Mouse (Mus musculus): ENCODE data around the gene Cpsf6. TPM values are rescaled to one million over a fixed set of nuclear protein-coding genes. Genes with fewer than 3 reads are reported as not detected.

Cpsf6 gene
- total and polyA plus RNA-seq, 3 experiments, result 177 to 285 (median 244) TPM

DNA sequence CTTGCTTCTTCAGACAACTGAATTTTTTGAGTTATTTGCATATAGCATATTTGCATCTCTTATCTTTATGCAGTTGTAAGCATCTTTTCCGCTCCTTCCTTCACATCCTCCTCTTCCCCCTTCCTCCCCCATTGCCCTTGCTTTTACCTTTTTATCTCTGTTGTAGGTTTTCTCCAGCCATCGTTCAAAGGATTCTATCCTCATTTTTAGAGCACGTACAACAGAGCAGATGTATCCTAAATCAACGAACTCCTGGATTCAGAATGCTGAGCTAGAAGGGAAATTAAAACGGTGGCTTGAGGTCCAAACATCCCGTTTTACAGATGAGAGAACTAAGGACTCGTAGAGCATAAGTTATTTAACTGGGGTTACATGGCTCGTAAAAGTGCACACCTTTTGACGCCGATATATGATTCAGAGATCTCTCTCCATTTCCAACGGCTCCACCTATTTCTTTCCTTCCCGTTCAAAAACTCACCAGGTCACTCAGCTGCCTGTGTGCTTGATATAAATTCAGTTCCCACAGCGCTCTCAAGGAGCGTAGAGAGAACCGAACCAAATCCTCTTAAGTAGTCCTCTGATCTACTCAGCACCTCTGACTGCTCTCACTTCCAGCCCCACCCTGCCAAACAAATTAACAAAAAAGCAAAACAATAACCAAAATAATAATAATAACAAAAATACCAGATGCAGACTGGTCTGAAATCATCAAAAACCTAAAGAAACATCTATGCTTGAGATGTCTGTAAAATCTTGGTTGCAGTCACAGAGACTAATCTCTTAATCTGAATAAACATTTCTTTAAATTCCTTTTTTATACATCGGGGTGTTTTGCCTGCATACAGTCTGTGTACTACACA lies 2.2 kb downstream of the Cpsf6 start:
- 0 out of 2 replicates have a peak, but pooled peaks have one; percentile 26 for ATAC-seq (ENCODE audit: extremely low read depth, insufficient number of reproducible peaks, low FRiP score, poor library complexity, severe bottlenecking)
- TF ChIP-seq CTCF (IDR thresholded peaks at IDR 0.05; ENCODE audit: low read depth, low read length), result no peak
- no peak for DNase-seq (ENCODE audit: low spot score)

DNA sequence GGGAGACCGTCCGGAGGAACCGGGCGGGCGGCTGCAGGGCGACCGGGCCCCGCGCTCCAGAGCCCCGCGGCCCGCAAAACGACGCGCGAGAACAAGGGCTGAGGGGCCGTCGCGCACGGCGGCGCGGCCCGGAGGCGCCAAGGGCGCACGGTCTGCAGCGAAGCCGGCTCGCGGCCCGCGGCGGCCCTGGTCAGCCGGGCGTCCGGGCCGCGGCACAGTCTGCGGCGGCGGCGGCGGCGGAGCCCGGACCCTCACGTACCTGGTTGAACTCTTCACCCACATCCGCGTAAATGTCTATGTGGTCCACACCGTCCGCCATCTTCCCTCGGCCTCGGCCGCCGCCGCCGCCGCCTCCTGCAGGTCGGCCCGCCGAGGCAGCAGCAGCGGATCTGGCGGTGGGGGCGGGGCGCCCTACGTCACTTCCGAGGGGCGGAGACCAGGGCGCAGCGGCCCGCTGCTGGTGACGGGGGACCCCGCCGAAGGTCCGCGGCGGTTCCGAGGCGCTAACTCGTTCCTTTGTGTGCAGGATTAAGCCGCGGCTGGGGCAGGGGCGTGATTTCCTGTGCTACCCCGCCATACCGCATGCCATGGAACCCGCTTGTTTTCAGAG lies 3.1 kb downstream of the Cpsf6 start:
- peak; percentile 94 for DNase-seq (ENCODE audit: low spot score)

More for the DNA sequence above, 2.2 kb downstream of the Cpsf6 start:
- Histone ChIP-seq H3K9me3 (replicated peaks) (no peaks in the 10 kb centered on the region), H3K4me1 (ENCODE audit: insufficient read depth, low read depth, low read length) (peaks cover 21% of the 10 kb centered on the region), H3K36me3 (replicated peaks) (no peaks in the 10 kb centered on the region), H3K27me3 (ENCODE audit: insufficient read depth, low read length) (no peaks in the 10 kb centered on the region), H3K4me3 (ENCODE audit: low read depth, low read length) (peak overlapping the region; percentile 93; the same call in 1 of the 2 replicates)

DNA sequence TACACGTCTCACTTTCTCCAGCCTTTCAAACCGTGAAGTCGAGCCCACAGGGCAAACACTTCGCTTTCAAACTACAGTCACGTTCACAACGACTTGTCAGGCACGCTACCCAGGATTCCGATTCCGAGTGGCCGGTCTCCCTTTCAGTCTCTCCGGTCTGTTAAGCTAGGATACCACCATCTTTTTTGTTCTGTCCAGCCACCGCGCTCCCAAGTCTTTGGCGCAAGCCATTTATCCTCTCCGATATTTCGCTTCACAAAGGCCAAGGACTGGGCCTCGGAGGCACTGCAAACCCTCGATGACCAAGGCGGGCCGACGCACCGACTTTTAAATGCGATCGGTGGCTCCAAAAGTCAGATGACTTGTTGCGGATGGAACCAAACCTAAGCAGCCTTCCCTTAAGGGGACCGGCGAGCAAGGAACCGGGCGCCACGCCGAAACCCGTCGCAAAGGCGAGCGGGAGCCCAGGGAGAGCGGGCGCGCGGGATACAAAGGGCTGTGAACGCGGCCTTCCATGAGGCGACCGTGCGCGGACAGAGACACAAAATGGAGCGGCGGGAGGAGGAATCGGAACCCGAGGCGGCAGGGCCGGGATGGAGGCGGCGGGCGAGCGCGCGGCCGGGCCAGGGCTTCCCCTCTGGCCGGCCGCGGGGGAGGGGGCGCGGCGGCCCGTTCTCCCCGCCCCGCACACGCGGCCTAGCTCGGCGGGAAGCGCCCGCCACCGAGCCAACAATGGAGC lies 3.8 kb downstream of the Cpsf6 start:
- H3K27me3 ChIP-seq (ENCODE audit: insufficient read depth, low read length), result no peaks in the 10 kb centered on the region
- DNase-seq (ENCODE audit: low spot score) (peak; percentile 25), ATAC-seq (ENCODE audit: extremely low read depth, insufficient number of reproducible peaks, low FRiP score, poor library complexity, severe bottlenecking) (no peak)
- no peaks in the 10 kb centered on the region for H3K9me3 ChIP-seq (replicated peaks)
- H3K36me3 ChIP-seq (replicated peaks), result peaks cover 2% of the 10 kb centered on the region
- peak overlapping the region; percentile 93 for H3K4me3 ChIP-seq (ENCODE audit: low read depth, low read length)
- TF ChIP-seq GATA2 (IDR thresholded peaks at IDR 0.05; ENCODE audit: borderline replicate concordance, low read depth, low read length) (no peak), TAL1 (conservative IDR thresholded peaks at IDR 0.05; ENCODE audit: low read depth, low read length) (no peak), CTCF (IDR thresholded peaks at IDR 0.05; ENCODE audit: low read depth, low read length) (no peak), POLR2AphosphoS5 (IDR thresholded peaks at IDR 0.05; ENCODE audit: insufficient replicate concordance, low read depth, low read length) (no peak), GATA1 (IDR thresholded peaks at IDR 0.05; ENCODE audit: borderline replicate concordance, low read length) (no peak)
- H3K4me1 ChIP-seq (ENCODE audit: insufficient read depth, low read depth, low read length), result peaks cover 21% of the 10 kb centered on the region

More for the DNA sequence above, 3.1 kb downstream of the Cpsf6 start:
- Histone ChIP-seq H3K27me3 (ENCODE audit: insufficient read depth, low read length) (no peaks in the 10 kb centered on the region), H3K36me3 (replicated peaks) (no peaks in the 10 kb centered on the region), H3K4me1 (ENCODE audit: insufficient read depth, low read depth, low read length) (peaks cover 21% of the 10 kb centered on the region), H3K9me3 (replicated peaks) (no peaks in the 10 kb centered on the region), H3K4me3 (ENCODE audit: low read depth, low read length) (peak overlapping the region; percentile 93)
- peak; percentile 84 for ATAC-seq (ENCODE audit: extremely low read depth, insufficient number of reproducible peaks, low FRiP score, poor library complexity, severe bottlenecking)
- TF ChIP-seq TAL1 (conservative IDR thresholded peaks at IDR 0.05; ENCODE audit: low read depth, low read length) (no peak), POLR2AphosphoS5 (IDR thresholded peaks at IDR 0.05; ENCODE audit: insufficient replicate concordance, low read depth, low read length) (no peak), GATA1 (IDR thresholded peaks at IDR 0.05; ENCODE audit: borderline replicate concordance, low read length) (no peak), CTCF (IDR thresholded peaks at IDR 0.05; ENCODE audit: low read depth, low read length) (no peak), GATA2 (IDR thresholded peaks at IDR 0.05; ENCODE audit: borderline replicate concordance, low read depth, low read length) (no peak)

DNA sequence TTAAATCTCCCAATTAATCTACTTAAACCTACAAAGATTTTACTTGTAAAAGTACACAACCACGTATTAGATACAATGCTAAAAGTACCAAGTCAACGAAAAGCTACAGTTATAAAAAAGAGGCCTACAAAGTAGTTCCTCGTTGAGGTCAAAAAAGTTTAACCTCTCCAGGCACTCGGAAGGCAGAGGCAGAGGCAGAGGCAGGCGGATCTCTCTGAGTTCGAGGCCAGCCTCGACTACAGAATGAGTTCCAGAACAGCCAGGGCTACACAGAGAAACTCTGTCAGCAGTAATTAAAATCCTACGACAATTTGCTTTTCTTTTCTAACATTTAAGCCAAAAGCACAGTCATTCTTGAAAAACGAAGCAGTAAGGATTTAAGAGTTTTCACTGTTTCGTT lies 4.7 kb downstream of the Cpsf6 start:
- Histone ChIP-seq H3K27me3 (ENCODE audit: insufficient read depth, low read length) (no peaks in the 10 kb centered on the region), H3K4me1 (ENCODE audit: insufficient read depth, low read depth, low read length) (peaks cover 23% of the 10 kb centered on the region), H3K36me3 (replicated peaks) (peaks cover 5% of the 10 kb centered on the region), H3K9me3 (replicated peaks) (no peaks in the 10 kb centered on the region), H3K4me3 (ENCODE audit: low read depth, low read length) (peak overlapping the region; percentile 93)
- DNase-seq (ENCODE audit: low spot score) (no peak), ATAC-seq (ENCODE audit: extremely low read depth, insufficient number of reproducible peaks, low FRiP score, poor library complexity, severe bottlenecking) (no peak)
- no peak for TF ChIP-seq GATA1 (IDR thresholded peaks at IDR 0.05; ENCODE audit: borderline replicate concordance, low read length)
- TF ChIP-seq TAL1 (conservative IDR thresholded peaks at IDR 0.05; ENCODE audit: low read depth, low read length), result no peak
- no peak for TF ChIP-seq POLR2AphosphoS5 (IDR thresholded peaks at IDR 0.05; ENCODE audit: insufficient replicate concordance, low read depth, low read length)
- TF ChIP-seq GATA2 (IDR thresholded peaks at IDR 0.05; ENCODE audit: borderline replicate concordance, low read depth, low read length), result no peak
- TF ChIP-seq CTCF (IDR thresholded peaks at IDR 0.05; ENCODE audit: low read depth, low read length), result no peak

DNA sequence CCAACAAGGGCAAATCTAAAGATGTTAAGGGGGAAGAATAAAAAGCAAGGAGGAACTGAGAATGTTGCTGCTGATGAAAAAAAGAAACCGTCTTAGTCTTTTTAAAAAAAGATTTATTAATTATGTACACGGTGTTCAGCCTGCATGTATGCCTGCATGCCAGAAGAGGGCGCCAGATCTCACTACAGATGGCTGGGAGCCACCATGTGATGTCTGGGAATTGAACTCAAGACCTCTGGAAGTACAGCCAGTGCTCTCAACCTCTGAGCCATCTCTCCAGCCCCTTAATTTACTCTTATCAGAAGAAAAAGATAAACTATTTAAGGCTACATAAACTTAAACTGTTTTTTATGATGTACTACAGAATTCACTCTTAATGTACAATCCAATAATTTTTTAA lies 16.7 kb downstream of the Cpsf6 start:
- ATAC-seq (ENCODE audit: extremely low read depth, insufficient number of reproducible peaks, low FRiP score, poor library complexity, severe bottlenecking) (no peak), DNase-seq (ENCODE audit: low spot score) (no peak)
- Histone ChIP-seq H3K36me3 (replicated peaks) (peaks cover 88% of the 10 kb centered on the region), H3K4me3 (ENCODE audit: low read depth, low read length) (no peak overlapping the region), H3K27me3 (ENCODE audit: insufficient read depth, low read length) (no peaks in the 10 kb centered on the region), H3K4me1 (ENCODE audit: insufficient read depth, low read depth, low read length) (no peaks in the 10 kb centered on the region), H3K9me3 (replicated peaks) (no peaks in the 10 kb centered on the region)
- no peak for TF ChIP-seq GATA1 (IDR thresholded peaks at IDR 0.05; ENCODE audit: borderline replicate concordance, low read length)
- TF ChIP-seq GATA2 (IDR thresholded peaks at IDR 0.05; ENCODE audit: borderline replicate concordance, low read depth, low read length), result no peak
- TF ChIP-seq TAL1 (conservative IDR thresholded peaks at IDR 0.05; ENCODE audit: low read depth, low read length), result no peak
- TF ChIP-seq POLR2AphosphoS5 (IDR thresholded peaks at IDR 0.05; ENCODE audit: insufficient replicate concordance, low read depth, low read length), result no peak
- TF ChIP-seq CTCF (IDR thresholded peaks at IDR 0.05; ENCODE audit: low read depth, low read length), result peak; percentile 68

DNA sequence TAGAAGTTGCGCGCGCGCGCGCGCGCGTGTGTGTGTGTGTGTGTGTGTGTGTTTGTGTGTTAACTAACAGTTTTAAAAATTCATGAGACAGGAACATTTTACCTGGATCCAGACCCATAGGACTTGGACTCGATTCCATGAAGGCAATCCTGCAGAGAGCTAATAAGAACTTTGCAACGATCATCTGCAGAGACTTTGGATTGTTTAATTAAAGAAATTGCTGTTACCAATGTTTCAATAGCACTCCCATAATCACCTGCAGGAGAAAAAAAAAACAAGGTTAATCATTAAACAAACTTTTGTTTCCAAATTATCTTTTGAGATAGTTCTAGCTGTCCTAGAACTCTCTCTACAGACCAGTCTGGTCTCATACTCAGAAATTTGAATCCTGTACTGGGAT lies 20.9 kb downstream of the Cpsf6 start:
- Histone ChIP-seq H3K9me3 (replicated peaks) (no peaks in the 10 kb centered on the region), H3K4me1 (ENCODE audit: insufficient read depth, low read depth, low read length) (no peaks in the 10 kb centered on the region; the same call in 1 of the 2 replicates), H3K27me3 (ENCODE audit: insufficient read depth, low read length) (no peaks in the 10 kb centered on the region), H3K36me3 (replicated peaks) (peaks cover 83% of the 10 kb centered on the region), H3K4me3 (ENCODE audit: low read depth, low read length) (no peak overlapping the region)
- DNase-seq (ENCODE audit: low spot score) (no peak), ATAC-seq (ENCODE audit: extremely low read depth, insufficient number of reproducible peaks, low FRiP score, poor library complexity, severe bottlenecking) (no peak)
- TF ChIP-seq CTCF (IDR thresholded peaks at IDR 0.05; ENCODE audit: low read depth, low read length), result no peak
- no peak for TF ChIP-seq GATA1 (IDR thresholded peaks at IDR 0.05; ENCODE audit: borderline replicate concordance, low read length)
- TF ChIP-seq POLR2AphosphoS5 (IDR thresholded peaks at IDR 0.05; ENCODE audit: insufficient replicate concordance, low read depth, low read length), result no peak
- TF ChIP-seq TAL1 (conservative IDR thresholded peaks at IDR 0.05; ENCODE audit: low read depth, low read length), result no peak
- no peak for TF ChIP-seq GATA2 (IDR thresholded peaks at IDR 0.05; ENCODE audit: borderline replicate concordance, low read depth, low read length)
